Mouse (Mus musculus) layer of hippocampus, adult 8-10 months (tissue): ENCODE data around the gene Pnpla6. TPM values are rescaled to one million over a fixed set of nuclear protein-coding genes. Genes with fewer than 3 reads are reported as not detected.

ENCODE experiments used
- DNase-seq, 2 experiments: peaks; one replicate each; pipeline ENCODE4 v3.0.0; 2022; ENCODE audit warnings: low spot score in 2 of 2
- total RNA-seq, 4 experiments: library from RNA; stranded (reverse); gene quantifications; 2 replicates each; pipeline ENCODE4 v1.2.4; 2022

The Pnpla6 gene
- 100 to 1,000 TPM in 1 of 4 experiments, 10 to 100 TPM in 3; 66.7 to 102 (median 88.9) TPM for total RNA-seq

DNA sequence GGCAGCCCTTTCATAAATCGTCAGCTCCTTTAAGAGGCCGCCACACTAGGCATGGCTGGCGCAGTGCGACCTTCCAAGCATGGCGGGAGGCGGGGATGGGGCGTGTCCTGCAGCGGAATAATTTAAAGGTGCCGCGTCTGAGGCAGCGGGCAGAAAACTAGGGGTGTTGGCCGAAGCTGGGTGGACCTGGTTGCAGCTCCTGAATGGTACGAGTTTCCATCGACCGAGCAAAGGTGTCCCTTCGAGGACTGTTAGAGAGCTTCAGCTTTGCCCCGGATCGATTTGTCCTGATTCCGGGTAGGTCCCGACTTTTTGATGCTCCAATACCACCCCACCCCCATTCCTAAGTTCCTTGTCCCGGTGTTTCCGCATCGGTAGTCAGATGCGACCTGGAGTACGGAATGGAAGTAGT lies at the start of gene Pnpla6:
Gene Pnpla6 (plus strand): TSS at position 125 of the 412 bp plus-strand sequence.
- peak; percentile 83 to 90 for DNase-seq

- peak; percentile 80 to 86 for DNase-seq
These were observed 47.9 kb upstream of the Pnpla6 start, which contains the start of gene Pex11g for GRCm38 (mm10) chr8:3467006-3467885. Pex11g (minus strand) TSS chr8:3467680.

DNA sequence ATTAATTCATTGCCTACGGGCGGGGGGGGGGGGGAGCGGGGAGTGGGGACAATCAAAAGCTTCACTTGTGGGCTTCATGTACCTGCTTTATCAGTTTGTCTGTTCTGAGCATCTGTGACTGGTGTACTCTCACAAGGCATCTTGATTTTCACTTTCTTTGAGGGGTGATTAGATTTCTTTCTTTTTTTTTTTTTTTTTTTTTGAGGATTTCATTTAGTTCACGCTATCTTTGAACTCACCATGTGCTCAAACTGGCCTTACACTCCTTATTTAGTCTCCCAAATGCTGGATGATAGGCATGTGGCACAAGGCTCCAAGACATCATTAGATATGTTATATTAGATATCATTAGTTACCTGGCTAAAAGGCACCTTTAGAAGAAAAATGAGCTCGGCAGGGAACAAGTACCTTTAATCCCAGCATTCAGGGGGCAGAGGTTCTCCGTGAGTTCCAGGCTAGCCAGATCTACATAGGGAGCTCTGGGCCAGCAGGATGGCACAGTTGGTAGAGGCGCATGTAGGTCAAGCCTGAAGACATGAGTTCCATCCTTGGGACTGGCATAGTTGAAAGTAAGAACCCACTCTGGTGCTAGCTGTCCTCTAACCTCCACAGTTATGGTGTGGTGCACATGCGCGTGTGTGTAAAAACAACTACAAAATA lies 47.2 kb upstream of the Pnpla6 start:
- no peak for DNase-seq

DNA sequence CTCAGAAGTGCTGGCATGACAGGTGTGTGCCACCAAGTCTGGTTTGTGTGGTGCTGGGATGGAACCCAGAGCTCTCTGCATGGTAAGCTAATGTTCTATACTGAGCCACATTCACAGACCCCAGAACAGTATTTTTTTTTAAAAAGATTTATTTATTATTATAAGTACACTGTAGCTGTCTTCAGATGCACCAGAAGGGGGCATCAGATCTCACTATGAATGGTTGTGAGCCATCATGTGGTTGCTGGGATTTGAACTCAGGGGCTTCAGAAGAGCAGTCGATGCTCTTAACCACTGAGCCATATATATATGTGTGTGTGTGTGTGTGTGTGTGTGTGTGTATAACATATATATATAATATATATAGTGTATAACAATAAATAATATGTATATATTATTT lies 46.3 kb upstream of the Pnpla6 start:
- DNase-seq, result no peak

GRCm38 (mm10) chr8:3470562-3470961 lies 44.6 kb upstream of the Pnpla6 start, which contains the start of gene Tex45:
Tex45 (plus strand) TSS chr8:3470862.
- no peak for DNase-seq

- DNase-seq, result no peak
These were observed 39.3 kb upstream of the Pnpla6 start for GRCm38 (mm10) chr8:3475715-3476429.

DNA sequence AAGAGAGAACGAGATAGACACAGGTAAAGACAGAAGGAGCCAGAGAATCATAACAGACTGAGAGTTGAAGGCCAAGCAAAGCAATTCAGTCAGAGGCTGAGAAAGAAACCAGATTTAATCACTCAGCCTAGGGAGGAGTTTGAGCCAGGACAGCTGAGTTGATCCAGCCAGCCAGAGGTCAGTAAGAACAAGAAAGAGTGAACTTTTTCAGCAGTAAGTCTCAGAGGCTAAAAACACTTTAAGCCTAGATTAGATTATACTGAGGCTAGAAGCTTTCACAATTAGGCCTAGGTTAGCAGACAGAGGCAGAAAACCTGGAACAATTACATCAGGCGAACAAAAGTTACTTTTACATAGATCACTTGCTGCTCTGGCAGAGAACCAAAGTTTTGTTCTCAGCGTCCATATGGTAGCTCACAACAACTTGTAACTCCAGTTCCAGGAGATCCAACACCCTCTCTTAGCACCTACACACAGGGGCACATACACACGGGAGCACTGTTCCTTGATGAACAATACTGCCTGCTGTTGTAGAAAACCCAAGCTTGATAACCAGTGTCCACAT lies 34.9 kb upstream of the Pnpla6 start:
- DNase-seq, result no peak

DNA sequence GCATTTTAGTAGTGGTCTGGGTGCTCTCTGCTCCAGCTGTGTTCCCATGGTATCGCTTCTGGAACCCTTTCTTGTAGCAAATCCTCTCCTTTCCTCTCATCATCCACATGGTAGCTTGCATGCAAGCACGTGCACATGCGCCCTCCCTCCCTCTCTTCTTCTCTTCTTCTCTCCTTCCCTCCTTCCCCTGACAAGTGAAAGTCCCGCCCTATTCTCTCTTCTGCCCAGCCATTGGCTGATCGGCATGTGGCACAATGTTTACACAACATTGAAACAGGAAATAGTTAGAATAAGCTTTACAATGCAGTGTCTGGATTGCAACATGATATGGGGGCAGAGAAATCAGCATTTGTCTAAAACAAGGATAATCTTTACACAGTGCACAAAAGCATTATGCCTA lies 33.6 kb upstream of the Pnpla6 start:
- DNase-seq, result no peak

GRCm38 (mm10) chr8:3482240-3482740 lies 32.9 kb upstream of the Pnpla6 start:
- DNase-seq, result no peak

- DNase-seq, result no peak
These were observed 31.6 kb upstream of the Pnpla6 start for GRCm38 (mm10) chr8:3483546-3483945.

GRCm38 (mm10) chr8:3485192-3485591 lies 30.0 kb upstream of the Pnpla6 start:
- DNase-seq, result no peak

- peak in 1 of 2 experiments; percentile 54 for DNase-seq
These were observed 22.0 kb upstream of the Pnpla6 start, which contains the start of gene Zfp358 for GRCm38 (mm10) chr8:3492901-3493844. Zfp358 (plus strand) TSS chr8:3493138.

DNA sequence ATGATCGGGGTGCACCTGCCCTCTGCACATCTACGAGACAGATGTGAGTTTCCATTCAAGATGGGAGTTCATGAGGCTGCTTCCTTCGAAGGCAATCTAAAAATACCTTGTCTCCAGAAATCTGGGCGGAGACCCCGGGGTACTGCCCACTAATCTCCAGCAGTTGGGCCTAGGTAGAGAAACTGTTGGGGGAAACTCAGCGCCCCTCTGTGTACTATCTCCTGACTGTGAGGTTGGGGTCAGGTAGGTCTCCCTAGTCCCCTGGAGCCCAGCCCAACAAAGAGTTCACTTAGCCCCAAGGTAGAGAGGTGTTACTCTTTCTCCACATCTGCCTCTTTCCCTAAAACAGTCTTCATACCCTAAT lies 21.4 kb upstream of the Pnpla6 start:
- no peak for DNase-seq

GRCm38 (mm10) chr8:3495578-3496427 lies 19.4 kb upstream of the Pnpla6 start:
- no peak for DNase-seq

GRCm38 (mm10) chr8:3496428-3496748 lies 18.8 kb upstream of the Pnpla6 start:
- DNase-seq, result no peak

- no peak for DNase-seq
These were observed 16.6 kb upstream of the Pnpla6 start for GRCm38 (mm10) chr8:3498583-3498982.

DNA sequence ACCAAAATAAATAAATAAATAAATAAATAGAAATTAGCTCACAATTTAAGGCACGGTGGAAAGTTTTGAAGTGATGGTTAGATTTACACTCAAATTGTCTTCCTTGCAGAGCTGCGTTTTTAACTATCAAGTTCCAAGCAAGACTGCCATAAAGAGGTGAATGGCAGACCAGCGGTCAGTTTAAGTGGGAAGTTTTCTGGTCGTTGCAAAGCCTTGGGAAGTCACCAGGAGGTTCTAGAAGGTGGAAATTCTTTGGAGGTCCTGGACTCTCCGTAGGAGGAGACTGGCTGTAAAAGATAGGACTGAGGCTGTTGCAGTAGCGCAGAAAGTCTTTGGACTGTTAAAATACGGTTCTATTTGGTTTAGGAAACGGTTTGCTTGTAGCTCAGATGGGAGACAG lies 15.4 kb upstream of the Pnpla6 start:
- no peak for DNase-seq

DNA sequence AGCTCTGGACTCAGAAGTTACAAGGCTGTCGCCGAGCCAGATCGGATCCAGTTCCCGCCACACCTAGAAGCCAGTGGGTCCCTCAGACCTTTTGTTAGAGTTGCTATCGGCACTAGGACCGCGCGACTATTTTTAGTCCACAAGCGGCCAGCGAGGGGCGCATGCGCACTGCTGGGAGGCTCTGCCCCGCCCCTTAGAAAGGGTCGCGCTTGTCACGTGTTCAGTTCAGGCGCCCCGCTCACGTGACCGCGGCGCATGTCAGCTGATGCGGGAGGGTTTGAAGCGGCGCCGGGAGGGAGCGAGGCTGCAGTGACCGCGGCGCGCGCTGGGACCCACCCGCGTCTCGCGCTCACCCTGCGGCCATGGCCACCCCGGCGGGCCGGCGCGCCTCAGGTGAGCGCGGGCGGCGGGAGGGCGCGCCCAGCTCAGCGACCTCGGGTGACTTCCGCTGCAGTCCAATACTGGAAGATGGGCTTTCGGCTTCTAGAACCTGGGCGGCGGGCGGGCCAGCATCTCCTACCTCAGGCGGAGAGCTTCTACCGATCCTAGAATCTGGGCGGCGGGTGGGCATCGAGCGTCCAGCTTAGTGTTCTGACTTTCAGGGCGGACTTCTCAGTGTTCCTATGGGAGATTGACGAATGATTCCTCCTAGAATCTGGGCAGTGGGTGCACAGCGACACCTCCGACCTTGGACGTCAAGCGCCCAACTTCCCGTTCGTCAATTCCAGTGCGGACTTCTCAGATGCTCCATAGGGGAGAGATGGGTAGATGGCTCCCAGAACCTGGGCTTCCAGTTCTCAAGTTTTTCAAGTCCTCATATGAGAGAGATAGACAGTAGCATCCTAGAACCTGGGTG lies 14.7 kb upstream of the Pnpla6 start, which contains the start of gene Mcoln1:
Gene Mcoln1 (plus strand): TSS at position 223 of the 856 bp plus-strand sequence.
- peak; percentile 97 to 98 for DNase-seq
